In the genomic region with DNA sequence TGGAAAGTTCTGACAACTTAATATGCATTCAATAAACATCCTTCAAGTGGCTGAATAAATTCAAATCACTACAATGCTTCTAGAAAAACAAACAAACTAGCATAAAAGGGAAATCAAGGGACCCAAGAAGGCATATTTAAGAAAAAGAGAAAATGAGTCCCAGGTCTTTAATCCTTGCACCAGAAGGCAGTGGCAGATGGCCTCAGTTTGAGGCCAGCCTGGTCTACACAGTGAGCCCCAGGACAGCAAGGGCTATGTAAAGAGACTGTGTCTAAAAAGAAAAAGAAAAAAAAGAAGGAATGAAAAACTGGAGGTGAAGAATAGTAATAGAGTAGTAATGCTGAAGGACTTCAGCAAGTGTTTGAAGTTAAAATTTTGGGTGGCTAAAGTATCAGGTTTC, we compare ENCODE assay signal across 20 mouse cellular contexts.
A peak's percentile ranks its signal among the peaks of the same experiment; 100 is the strongest.
DNase-seq lines count a peak whose midpoint lies in the region; ATAC-seq and TF ChIP-seq lines count a peak whose summit lies in the region.
"Had no signal": no experiment of that assay in that cellular context is flagged by ENCODE, and none has a peak within 500 bp of the region (broad histone marks: within the 10 kb centered on the region; RNA-seq: fewer than 3 reads in every experiment).

No protein-coding gene starts in this region.

- TF ChIP-seq CTCF in gastrocnemius, adult 2 months (IDR thresholded peaks at IDR 0.05) = no peak

- H3K4me3 ChIP-seq in gastrocnemius, adult 2 months = no peak overlapping the region
- H3K4me3 ChIP-seq: forebrain, embryonic 10.5 days; forebrain, embryonic 13.5 days; heart, embryonic 12.5 days; heart, embryonic 15.5 days; hindbrain, embryonic 10.5 days; hindbrain, embryonic 13.5 days; intestine, embryonic 15.5 days had no signal

- H3K27ac ChIP-seq in gastrocnemius, adult 2 months = no peak overlapping the region
- H3K27ac ChIP-seq: forebrain, embryonic 10.5 days; forebrain, embryonic 13.5 days; heart, embryonic 15.5 days; hindbrain, embryonic 10.5 days; hindbrain, embryonic 13.5 days; intestine, embryonic 15.5 days had no signal

- peak; percentile 45 for DNase-seq in cerebellum, adult 11-12 months
- no peak for DNase-seq in cerebellum, postnatal 4 days (ENCODE audit: low spot score in 2 of 2)
- peak; percentile 29 for DNase-seq in cerebellum, adult 9-10 months
- DNase-seq in cerebellum, postnatal 36 days = peak; percentile 17 to 44
- DNase-seq in gastrocnemius, adult 2 months = no peak
- DNase-seq: adrenal gland, adult 8-10 months; adrenal gland, postnatal 25 days; kidney, adult 18-20 months; kidney, adult 9 months had no signal

- no peak for ATAC-seq in cerebellum, adult (ENCODE audit: insufficient number of reproducible peaks, low FRiP score, low TSS enrichment)
- ATAC-seq: activated CD4-positive, CD25-positive, alpha-beta regulatory T cell, adult 4 months; forebrain, embryonic 13.5 days; forebrain, embryonic 16.5 days; hindbrain, embryonic 16.5 days; intestine, embryonic 15.5 days had no signal

- intact Hi-C loops in gastrocnemius, adult 2 months (cut with DNase I) = no loop called here

Comparison
In these comparisons a context has a peak if more than half of its experiments do, and no peak if none do; other contexts are left out.
1. DNase-seq: peak in cerebellum, adult 11-12 months (single experiment), cerebellum, adult 9-10 months (single experiment) and cerebellum, postnatal 36 days (2 of 2); none in cerebellum, postnatal 4 days (0 of 2) and gastrocnemius, adult 2 months (single experiment).